ENCODE assay signal across 27 mouse cellular contexts in genomic region chr17:53618369-53618768, GRCm38 (mm10).
"Had no signal": no experiment of that assay in that cellular context is flagged by ENCODE, and none has a peak within 500 bp of the region (broad histone marks: within the 10 kb centered on the region; RNA-seq: fewer than 3 reads in every experiment).

No protein-coding gene starts in this region.

- H3K27ac ChIP-seq: gastrocnemius, adult 2 months; heart, adult 2 months; heart, embryonic 13.5 days; heart, embryonic 15.5 days; hindbrain, embryonic 13.5 days; hindbrain, embryonic 15.5 days; hindbrain, postnatal 0 days; kidney, embryonic 15.5 days; kidney, postnatal 0 days; layer of hippocampus, adult 2 months; left cerebral cortex, adult 2 months; limb, embryonic 10.5 days; limb, embryonic 12.5 days; liver, embryonic 13.5 days had no signal

- H3K9me3 ChIP-seq: heart, embryonic 13.5 days; heart, embryonic 15.5 days; hindbrain, embryonic 13.5 days; hindbrain, embryonic 15.5 days; kidney, embryonic 15.5 days; limb, embryonic 10.5 days; limb, embryonic 12.5 days; liver, embryonic 13.5 days had no signal

- H3K36me3 ChIP-seq: hindbrain, embryonic 15.5 days; limb, embryonic 10.5 days had no signal

- H3K9ac ChIP-seq: heart, embryonic 13.5 days; heart, embryonic 15.5 days; hindbrain, embryonic 13.5 days; hindbrain, embryonic 15.5 days; kidney, embryonic 15.5 days; limb, embryonic 12.5 days; liver, embryonic 13.5 days had no signal

- ATAC-seq: hindbrain, postnatal 0 days; intestine, embryonic 16.5 days had no signal

- DNase-seq: gastrocnemius, adult 2 months; gastrocnemius, postnatal 10 days; gastrocnemius, postnatal 25 days; heart, adult 11 months; heart, adult 2 months; heart, postnatal 14 days; heart, postnatal 36 days; kidney, adult 11 months; kidney, adult 2 months; kidney, adult 9 months; kidney, postnatal 14 days; kidney, postnatal 36 days; liver; liver, embryonic 13.5 days had no signal

- H3K4me1 ChIP-seq: heart, embryonic 15.5 days; hindbrain, embryonic 13.5 days; hindbrain, embryonic 15.5 days; kidney, embryonic 15.5 days; limb, embryonic 10.5 days; limb, embryonic 12.5 days had no signal

- H3K27me3 ChIP-seq: heart, embryonic 13.5 days; heart, embryonic 15.5 days; hindbrain, embryonic 13.5 days; hindbrain, embryonic 15.5 days; kidney, embryonic 15.5 days; limb, embryonic 12.5 days; liver, embryonic 13.5 days had no signal

- H3K4me2 ChIP-seq: heart, embryonic 11.5 days; heart, embryonic 13.5 days; heart, embryonic 15.5 days; hindbrain, embryonic 13.5 days; hindbrain, embryonic 15.5 days; kidney, embryonic 15.5 days; limb, embryonic 12.5 days; liver, embryonic 13.5 days had no signal

- H3K4me3 ChIP-seq: gastrocnemius, adult 2 months; heart, adult 2 months; heart, embryonic 13.5 days; heart, embryonic 15.5 days; hindbrain, embryonic 13.5 days; hindbrain, embryonic 15.5 days; kidney, embryonic 15.5 days; layer of hippocampus, adult 2 months; left cerebral cortex, adult 2 months; limb, embryonic 10.5 days; limb, embryonic 12.5 days; liver, embryonic 13.5 days had no signal
